Mouse (Mus musculus) bone marrow macrophage, adult 2 months (primary cell): ENCODE results near the gene Serpina3g. TPM values are rescaled to one million over a fixed set of nuclear protein-coding genes. Genes with fewer than 3 reads are reported as not detected.
"Not testable (repeated sequence)": the region's sequence is repeated elsewhere in the genome, so short reads cannot be mapped to it uniquely, and the experiment has no call there.

Experiments
- H3K27ac ChIP-seq: 2 replicates; pipeline ENCODE4 v1.5.1; 2012; ENCODE audit warnings: low read depth, low read length; ENCODE audit not compliant: insufficient read depth
- H3K4me1 ChIP-seq: 2 replicates; pipeline ENCODE4 v1.6.1; 2012; ENCODE audit warnings: low read length; ENCODE audit not compliant: control insufficient read depth, insufficient read depth
- H3K4me3 ChIP-seq: 2 replicates; pipeline ENCODE4 v1.5.1; 2012; ENCODE audit warnings: mild to moderate bottlenecking, low read length, moderate library complexity; ENCODE audit not compliant: insufficient read depth
- CTCF ChIP-seq: IDR thresholded peaks from 2 replicates; pipeline ENCODE4 v1.5.1; 2012; ENCODE audit warnings: low read depth, mild to moderate bottlenecking, low read length, moderate library complexity
- POLR2A ChIP-seq: IDR thresholded peaks from 2 replicates; pipeline ENCODE4 v1.6.1; 2012; ENCODE audit warnings: mild to moderate bottlenecking, low read depth, low read length, borderline replicate concordance
- polyA plus RNA-seq: library from polyadenylated mRNA; stranded (reverse); fragments of >200 nt; gene quantifications from 2 replicates; pipeline ENCODE4 v1.2.4, GENCODE M21; 2012; ENCODE audit not compliant: missing spikeins, insufficient read depth, insufficient read length

Serpina3g gene
- polyA plus RNA-seq, 1 experiment = 0.66 TPM

- no peak overlapping the region for H3K27ac ChIP-seq
- TF ChIP-seq POLR2A (no peak), CTCF (no peak)
- no peak overlapping the region for H3K4me3 ChIP-seq
- H3K4me1 ChIP-seq = peaks cover 5% of the 10 kb centered on the region
These were observed 11.3 kb upstream of the Serpina3g start for GRCm38 (mm10) chr12:104224598-104225300.

- Histone ChIP-seq H3K27ac (no peak overlapping the region), H3K4me1 (peaks cover 7% of the 10 kb centered on the region; the same call in 1 of the 2 replicates), H3K4me3 (no peak overlapping the region)
- TF ChIP-seq CTCF (no peak), POLR2A (no peak)
These were observed 5.3 kb upstream of the Serpina3g start for GRCm38 (mm10) chr12:104230762-104231161.

DNA sequence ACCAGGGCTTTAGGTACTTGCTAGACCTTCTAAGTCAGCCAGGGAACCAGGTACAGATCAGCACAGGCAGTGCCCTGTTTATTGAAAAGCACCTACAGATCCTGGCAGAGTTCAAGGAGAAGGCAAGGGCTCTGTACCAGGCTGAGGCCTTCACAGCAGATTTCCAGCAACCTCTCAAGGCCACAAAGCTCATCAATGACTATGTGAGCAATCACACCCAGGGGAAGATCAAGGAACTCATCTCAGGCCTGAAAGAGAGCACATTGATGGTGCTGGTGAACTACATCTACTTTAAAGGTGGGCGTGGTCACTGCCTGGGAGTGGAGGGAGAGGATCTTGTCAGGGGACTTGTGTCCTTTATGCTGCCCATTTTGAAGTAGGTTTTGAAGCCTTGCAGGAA, 2.0 kb downstream of the Serpina3g start:
- not testable (repeated sequence) for H3K27ac ChIP-seq, H3K4me3 ChIP-seq, H3K4me1 ChIP-seq

GRCm38 (mm10) chr12:104243307-104243706, 7.3 kb downstream of the Serpina3g start:
- Histone ChIP-seq H3K4me3 (no peak overlapping the region), H3K4me1 (no peaks in the 10 kb centered on the region), H3K27ac (no peak overlapping the region)
- TF ChIP-seq CTCF (no peak), POLR2A (no peak)

GRCm38 (mm10) chr12:104245092-104245491, 9.0 kb downstream of the Serpina3g start:
- TF ChIP-seq CTCF = no peak
- no peak for TF ChIP-seq POLR2A
- H3K4me1 ChIP-seq = no peaks in the 10 kb centered on the region
- no peak overlapping the region for H3K4me3 ChIP-seq
- H3K27ac ChIP-seq = no peak overlapping the region

DNA sequence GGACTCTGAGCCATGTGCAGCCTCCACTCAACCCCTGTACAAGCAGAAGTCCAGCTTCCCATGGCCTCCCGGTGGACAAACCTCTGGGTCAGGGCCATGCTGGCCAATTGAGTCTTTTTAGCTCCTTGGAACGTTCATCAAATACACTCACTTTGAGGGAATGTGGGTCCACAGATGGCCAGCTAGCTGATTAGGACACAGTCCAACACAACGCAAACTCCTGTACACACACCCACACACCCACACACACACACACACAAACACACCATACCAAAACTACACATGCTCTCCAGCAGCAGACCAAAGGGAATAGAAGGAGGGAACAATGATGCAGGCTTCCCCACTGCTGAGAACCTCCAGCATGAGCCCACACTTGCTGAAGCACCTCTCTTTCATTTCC, 9.6 kb downstream of the Serpina3g start:
- TF ChIP-seq CTCF (no peak), POLR2A (no peak)
- Histone ChIP-seq H3K4me3 (no peak overlapping the region), H3K4me1 (no peaks in the 10 kb centered on the region), H3K27ac (no peak overlapping the region)

DNA sequence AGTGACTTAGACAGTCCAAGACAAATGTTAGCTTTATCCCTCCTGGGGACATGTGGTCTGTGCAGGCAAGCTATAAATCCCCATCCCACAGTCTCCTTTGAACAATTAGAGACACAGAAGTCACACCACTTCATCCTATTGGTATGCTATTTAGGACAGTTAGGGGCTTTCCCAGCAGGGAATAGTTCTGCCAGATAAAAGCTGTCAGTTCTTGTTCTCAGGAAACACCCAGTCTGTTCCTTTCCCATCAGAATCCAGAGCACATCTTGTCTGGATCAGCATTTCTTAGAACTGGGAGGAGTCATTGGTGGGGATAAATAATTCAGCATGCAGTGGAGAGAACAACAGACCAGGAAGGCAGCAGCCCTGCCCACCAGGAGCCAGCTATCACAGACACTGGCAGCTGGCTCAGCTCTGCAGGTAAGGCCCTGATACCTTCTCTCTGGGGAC, 11.5 kb downstream of the Serpina3g start:
- Histone ChIP-seq H3K27ac (no peak overlapping the region), H3K4me3 (no peak overlapping the region), H3K4me1 (no peaks in the 10 kb centered on the region)
- TF ChIP-seq POLR2A = no peak
- TF ChIP-seq CTCF = no peak

DNA sequence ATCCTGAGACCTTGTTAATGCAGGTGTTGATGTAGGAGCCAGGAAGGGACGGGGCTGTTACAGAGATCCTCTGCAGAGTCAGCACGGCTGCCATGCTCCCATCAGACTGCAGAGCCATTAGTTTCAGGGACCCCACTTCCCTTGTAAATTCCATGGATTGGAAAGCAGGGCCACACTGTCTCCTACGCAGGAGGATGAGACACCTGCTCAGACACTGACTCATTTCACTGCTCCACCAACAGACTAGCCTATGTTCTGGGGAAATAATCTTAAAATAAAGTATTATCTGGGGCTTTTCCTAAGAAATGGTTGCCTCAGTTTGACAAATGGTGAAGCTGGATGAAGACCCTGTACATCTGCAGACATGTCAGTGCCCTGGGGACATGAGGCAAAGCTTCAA, 12.2 kb downstream of the Serpina3g start:
- Histone ChIP-seq H3K27ac (no peak overlapping the region), H3K4me1 (no peaks in the 10 kb centered on the region), H3K4me3 (no peak overlapping the region)
- TF ChIP-seq POLR2A (no peak), CTCF (no peak)

DNA sequence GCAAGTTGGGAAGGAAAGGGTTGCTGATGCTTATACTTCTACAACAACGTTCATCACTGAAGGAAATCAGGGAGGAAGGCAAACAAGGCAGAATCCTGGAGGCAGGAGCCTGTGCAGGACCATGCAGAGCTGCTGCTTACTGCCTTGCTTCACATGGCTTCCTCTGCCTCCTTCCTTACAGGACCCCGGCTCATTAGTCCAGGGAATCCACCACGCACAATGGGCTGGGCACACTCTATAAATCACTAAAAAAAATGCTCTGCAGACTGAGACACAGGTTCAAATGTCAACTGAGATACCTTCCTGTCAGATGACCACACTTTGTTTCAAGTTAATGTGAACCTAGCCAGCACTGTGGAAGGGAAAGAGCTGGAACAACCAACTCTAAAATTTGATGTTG, 25.0 kb downstream of the Serpina3g start:
- TF ChIP-seq POLR2A = no peak
- no peak for TF ChIP-seq CTCF
- H3K27ac ChIP-seq = no peak overlapping the region
- H3K4me1 ChIP-seq = no peaks in the 10 kb centered on the region
- no peak overlapping the region for H3K4me3 ChIP-seq

DNA sequence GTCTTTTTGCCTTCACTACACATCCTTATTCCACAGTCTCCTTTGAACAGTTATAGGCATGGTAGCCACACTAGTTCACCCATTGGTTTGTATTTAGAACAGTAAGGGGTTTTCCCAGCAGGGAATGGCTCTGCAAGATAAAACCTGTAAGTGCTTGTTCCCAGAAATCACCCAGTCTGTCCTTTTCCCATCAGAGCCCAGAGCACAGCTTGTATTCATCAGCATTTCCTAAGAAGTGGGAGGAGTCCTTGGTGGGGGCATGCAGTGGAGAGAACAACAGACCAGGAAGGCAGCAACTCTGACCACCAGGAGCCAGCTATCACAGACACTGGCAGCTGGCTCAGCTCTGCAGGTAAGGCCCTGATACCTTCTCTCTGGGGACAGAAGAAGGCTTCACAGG, 26.8 kb downstream of the Serpina3g start, which contains the start of gene Serpina3i:
Gene Serpina3i (plus strand): TSS at position 260 of the 400 bp plus-strand sequence.
- TF ChIP-seq CTCF = no peak
- no peak for TF ChIP-seq POLR2A
- H3K4me3 ChIP-seq = no peak within 1 kb of the TSS
- no peak within 1 kb of the TSS for H3K27ac ChIP-seq
- H3K4me1 ChIP-seq = no peaks in the 10 kb centered on the region
